Mouse (Mus musculus) stomach, embryonic 14.5 days (tissue): ENCODE measurements around the gene Cdh13. TPM values are rescaled to one million over a fixed set of nuclear protein-coding genes. Genes with fewer than 3 reads are reported as not detected.

ENCODE experiments used
- ATAC-seq: fragments of 200-750 bp; cut with Nextera tagmentation; 2 replicates; pipeline ENCODE4 v1.8.0; 2017; ENCODE audit warnings: low read depth, moderate TSS enrichment; ENCODE audit not compliant: insufficient number of reproducible peaks, insufficient read depth, low FRiP score
- H3K27ac ChIP-seq: fragments of 300-500 bp; sonication (generic); 2 replicates; pipeline ENCODE4 v1.5.1; 2014; ENCODE audit warnings: mild to moderate bottlenecking, low read length, moderate library complexity, mixed read lengths
- H3K27me3 ChIP-seq: fragments of 300-500 bp; sonication (generic); 2 replicates; pipeline ENCODE4 v1.6.1; 2014; ENCODE audit warnings: low read length, control low read depth, mixed read lengths; ENCODE audit not compliant: control insufficient read depth, insufficient read depth
- H3K36me3 ChIP-seq: fragments of 300-500 bp; sonication (generic); 2 replicates; pipeline ENCODE4 v1.6.1; 2014; ENCODE audit warnings: mild to moderate bottlenecking, control low read depth, low read length, moderate library complexity, mixed read lengths; ENCODE audit not compliant: control insufficient read depth, insufficient read depth
- H3K4me1 ChIP-seq: fragments of 300-500 bp; sonication (generic); 2 replicates; pipeline ENCODE4 v1.6.1; 2014; ENCODE audit warnings: low read length, control low read depth, mixed read lengths; ENCODE audit not compliant: control insufficient read depth, insufficient read depth
- H3K4me2 ChIP-seq: fragments of 300-500 bp; sonication (generic); replicated peaks from 2 replicates; pipeline ENCODE4 v1.6.1; 2014; ENCODE audit warnings: low read depth, low read length, control low read depth
- H3K4me3 ChIP-seq: fragments of 300-500 bp; sonication (generic); 2 replicates; pipeline ENCODE4 v1.5.1; 2014; ENCODE audit warnings: low read depth, low read length, control low read depth
- H3K9ac ChIP-seq: fragments of 300-500 bp; sonication (generic); replicated peaks from 2 replicates; pipeline ENCODE4 v1.6.1; 2014; ENCODE audit warnings: low read depth, mild to moderate bottlenecking, control low read depth, low read length, moderate library complexity, mixed read lengths
- H3K9me3 ChIP-seq: fragments of 300-500 bp; sonication (generic); 2 replicates; pipeline ENCODE4 v1.6.1; 2016; ENCODE audit warnings: low read depth, low read length, control low read depth; ENCODE audit not compliant: control insufficient read depth
- WGBS: fragments of 180-500 bp; shearing (Covaris S2); extraction: QIAGEN DNeasy Blood & Tissue Kit; methylation state at CpG from one replicate; pipeline ENCODE4 v1.1.7; 2014; 5-methylcytosine and 5-hydroxymethylcytosine counted together
- polyA plus RNA-seq: library from polyadenylated mRNA; unstranded; fragments of >200 nt; fragmentation: Nextera tagmentation; extraction: Ambion mirVana; gene quantifications from 2 replicates; pipeline ENCODE4 v1.2.1, GENCODE M21; 2014

Gene Cdh13
- polyA plus RNA-seq, 1 experiment from 2014 or later, result 17.6 TPM

- Histone ChIP-seq H3K36me3 (no peaks in the 10 kb centered on the region), H3K9ac (no peak overlapping the region), H3K27me3 (no peaks in the 10 kb centered on the region), H3K9me3 (no peaks in the 10 kb centered on the region), H3K4me3 (no peak overlapping the region), H3K27ac (no peak overlapping the region), H3K4me1 (no peaks in the 10 kb centered on the region), H3K4me2 (no peak overlapping the region)
- 93% methylated on average over 5 of the region's 5 CpGs for WGBS
- no peak for ATAC-seq
These were observed 225.9 kb downstream of the Cdh13 start for GRCm38 (mm10) chr8:118509426-118509825.

- H3K27me3 ChIP-seq, result no peaks in the 10 kb centered on the region
- no peak overlapping the region for H3K27ac ChIP-seq
- H3K9ac ChIP-seq, result no peak overlapping the region
- H3K4me2 ChIP-seq, result no peak overlapping the region
- 0 out of 2 replicates have a peak, but pooled peaks cover 10% of the 10 kb centered on the region for H3K4me1 ChIP-seq
- WGBS, result 39% methylated on average over 6 of the region's 6 CpGs
- no peak overlapping the region for H3K4me3 ChIP-seq
- H3K9me3 ChIP-seq, result no peaks in the 10 kb centered on the region
- no peak for ATAC-seq
- no peaks in the 10 kb centered on the region for H3K36me3 ChIP-seq
These were observed 229.7 kb downstream of the Cdh13 start for GRCm38 (mm10) chr8:118513259-118513658.

DNA sequence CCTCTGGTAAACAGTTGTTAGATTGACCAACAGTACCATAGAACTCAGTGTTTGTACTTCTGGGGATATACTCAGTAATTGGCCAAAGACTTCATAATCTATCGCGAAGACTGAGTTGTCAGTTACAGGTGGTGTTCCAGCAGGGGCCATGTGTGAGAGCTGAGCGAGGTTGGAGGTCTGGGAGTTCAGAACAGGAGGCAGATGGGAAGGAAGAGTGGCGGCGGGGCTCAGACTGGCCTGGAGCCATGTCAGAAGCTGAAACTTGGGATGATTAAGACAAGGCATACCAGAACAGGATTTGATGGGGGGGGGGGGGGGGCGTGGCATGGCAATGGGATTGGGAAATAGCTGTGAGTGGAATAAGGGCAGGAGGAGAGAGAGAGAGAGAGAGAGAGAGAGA is 232.1 kb downstream of the Cdh13 start:
- Histone ChIP-seq H3K4me3 (no peak overlapping the region), H3K9me3 (no peaks in the 10 kb centered on the region), H3K36me3 (no peaks in the 10 kb centered on the region), H3K4me2 (no peak overlapping the region), H3K9ac (no peak overlapping the region), H3K4me1 (0 out of 2 replicates have a peak, but pooled peaks cover 18% of the 10 kb centered on the region), H3K27ac (no peak overlapping the region), H3K27me3 (no peaks in the 10 kb centered on the region)
- no peak for ATAC-seq
- 93% methylated on average over 5 of the region's 6 CpGs for WGBS

DNA sequence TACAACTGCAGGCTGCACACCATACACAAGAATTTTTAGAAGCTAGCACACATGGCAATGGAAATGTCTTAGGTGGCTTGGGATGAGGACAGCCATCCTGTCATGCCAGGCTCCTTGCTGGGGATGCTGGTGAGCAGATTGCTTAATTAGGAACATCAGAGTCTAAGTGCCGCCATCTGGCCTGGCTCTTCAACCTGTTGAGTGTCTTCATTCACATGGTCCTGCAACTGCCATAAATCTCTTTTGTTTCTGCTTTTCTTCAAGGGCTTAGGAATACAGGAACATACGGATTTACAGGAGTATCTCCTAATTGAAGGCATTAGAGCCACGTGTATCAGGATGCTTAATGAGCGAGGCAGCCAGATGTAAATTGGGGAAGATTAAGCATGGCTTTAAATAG is 233.5 kb downstream of the Cdh13 start:
- Histone ChIP-seq H3K4me1 (0 out of 2 replicates have a peak, but pooled peaks cover 18% of the 10 kb centered on the region), H3K4me3 (no peak overlapping the region), H3K9ac (no peak overlapping the region), H3K36me3 (no peaks in the 10 kb centered on the region), H3K9me3 (no peaks in the 10 kb centered on the region), H3K27me3 (no peaks in the 10 kb centered on the region), H3K27ac (no peak overlapping the region), H3K4me2 (no peak overlapping the region)
- ATAC-seq, result no peak
- 46% methylated on average over 4 of the region's 4 CpGs for WGBS

DNA sequence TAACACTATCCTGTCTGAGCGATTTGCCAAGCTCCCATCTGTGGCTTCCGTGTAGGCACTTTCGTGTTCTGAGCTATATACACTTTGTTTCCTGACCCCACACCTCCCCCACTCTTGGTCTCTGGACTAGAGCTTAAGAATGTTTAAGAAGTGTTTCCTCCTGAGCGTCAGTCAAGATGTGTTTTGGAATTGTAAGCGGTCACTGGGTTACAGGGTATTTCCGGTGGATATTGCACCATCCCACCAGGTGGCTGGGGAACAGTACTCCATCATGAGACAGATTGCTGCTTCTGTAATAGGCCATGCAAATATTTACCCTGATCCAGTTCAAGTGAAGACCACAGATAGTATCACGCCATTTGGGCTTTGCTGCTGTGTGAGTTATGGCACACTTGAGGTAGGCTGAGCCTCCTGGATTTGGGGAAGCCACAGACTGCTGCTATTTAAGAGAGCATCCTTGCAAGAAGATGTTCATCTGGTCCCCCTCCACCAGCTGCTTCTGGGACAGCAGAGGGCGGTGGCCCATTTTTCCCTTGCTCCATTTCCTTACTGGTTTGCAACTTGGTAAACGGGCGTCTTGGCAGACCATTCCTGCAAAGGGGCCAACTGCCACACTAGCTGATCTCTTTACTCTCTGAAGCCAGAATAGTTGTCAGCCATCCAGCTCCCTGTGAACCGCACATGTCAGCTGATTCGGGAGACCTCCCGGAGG is 234.7 kb downstream of the Cdh13 start:
- H3K27me3 ChIP-seq, result no peaks in the 10 kb centered on the region
- no peak for ATAC-seq
- H3K9ac ChIP-seq, result no peak overlapping the region
- no peaks in the 10 kb centered on the region for H3K36me3 ChIP-seq
- 33% methylated on average over 13 of the region's 13 CpGs for WGBS
- 0 out of 2 replicates have a peak, but pooled peaks cover 18% of the 10 kb centered on the region for H3K4me1 ChIP-seq
- H3K4me2 ChIP-seq, result no peak overlapping the region
- no peak overlapping the region for H3K27ac ChIP-seq
- H3K4me3 ChIP-seq, result no peak overlapping the region
- no peaks in the 10 kb centered on the region for H3K9me3 ChIP-seq

DNA sequence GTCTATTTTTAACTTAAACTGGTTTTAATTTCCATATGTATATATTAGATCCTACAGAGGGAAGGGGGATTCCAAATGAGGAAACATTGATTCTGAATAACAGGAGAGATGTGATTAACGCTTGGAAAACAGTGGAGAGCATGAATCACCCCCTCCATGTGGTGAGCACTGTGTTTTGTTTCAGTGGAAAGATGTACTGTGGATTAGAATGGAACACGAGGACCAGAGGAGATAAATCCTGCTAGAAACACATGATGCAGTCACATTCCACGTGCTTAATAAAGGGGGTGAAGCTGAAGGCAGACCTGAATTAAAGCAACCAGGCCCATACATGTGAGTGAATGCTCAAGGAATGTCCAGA is 235.2 kb downstream of the Cdh13 start:
- Histone ChIP-seq H3K27ac (no peak overlapping the region), H3K4me3 (no peak overlapping the region), H3K9ac (no peak overlapping the region), H3K36me3 (no peaks in the 10 kb centered on the region), H3K27me3 (no peaks in the 10 kb centered on the region), H3K9me3 (no peaks in the 10 kb centered on the region), H3K4me1 (0 out of 2 replicates have a peak, but pooled peaks cover 18% of the 10 kb centered on the region), H3K4me2 (no peak overlapping the region)
- 39% methylated on average over 3 of the region's 3 CpGs for WGBS
- no peak for ATAC-seq

DNA sequence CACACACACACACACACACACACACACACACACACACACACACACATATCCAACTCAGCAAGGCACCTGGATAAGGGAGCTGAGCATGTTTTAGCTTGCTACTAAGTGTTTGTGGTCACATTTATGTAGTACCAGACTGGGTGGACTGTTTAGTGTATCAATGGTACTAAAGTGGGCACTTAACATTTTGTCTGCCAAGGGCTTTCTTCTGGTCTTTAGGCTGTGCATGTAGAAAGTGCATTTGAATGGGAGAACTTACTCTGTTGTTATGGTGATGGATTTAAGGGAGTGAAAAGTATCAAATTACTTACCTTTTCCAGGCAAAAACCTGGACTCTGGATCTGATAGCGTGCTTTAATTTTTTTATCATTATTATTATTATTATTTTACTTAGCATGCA is 240.4 kb downstream of the Cdh13 start:
- no peaks in the 10 kb centered on the region for H3K9me3 ChIP-seq
- H3K27me3 ChIP-seq, result no peaks in the 10 kb centered on the region
- H3K9ac ChIP-seq, result no peak overlapping the region
- no peak overlapping the region for H3K4me3 ChIP-seq
- no peak overlapping the region for H3K27ac ChIP-seq
- no peaks in the 10 kb centered on the region for H3K36me3 ChIP-seq
- no peak for ATAC-seq
- no peak overlapping the region for H3K4me2 ChIP-seq
- 0 out of 2 replicates have a peak, but pooled peaks cover under 1% of the 10 kb centered on the region for H3K4me1 ChIP-seq
- WGBS, result 75% methylated on average over 1 of the region's 1 CpGs

- no peaks in the 10 kb centered on the region for H3K4me1 ChIP-seq
- no peak overlapping the region for H3K4me3 ChIP-seq
- H3K9me3 ChIP-seq, result no peaks in the 10 kb centered on the region
- H3K27me3 ChIP-seq, result no peaks in the 10 kb centered on the region
- H3K27ac ChIP-seq, result no peak overlapping the region
- WGBS, result 70% methylated on average over 8 of the region's 8 CpGs
- no peak overlapping the region for H3K9ac ChIP-seq
- no peaks in the 10 kb centered on the region for H3K36me3 ChIP-seq
- no peak overlapping the region for H3K4me2 ChIP-seq
- ATAC-seq, result no peak
These were observed 255.5 kb downstream of the Cdh13 start for GRCm38 (mm10) chr8:118538816-118539558.
